Mouse (Mus musculus): Measurements from ENCODE around the gene Cdkal1.

DNA sequence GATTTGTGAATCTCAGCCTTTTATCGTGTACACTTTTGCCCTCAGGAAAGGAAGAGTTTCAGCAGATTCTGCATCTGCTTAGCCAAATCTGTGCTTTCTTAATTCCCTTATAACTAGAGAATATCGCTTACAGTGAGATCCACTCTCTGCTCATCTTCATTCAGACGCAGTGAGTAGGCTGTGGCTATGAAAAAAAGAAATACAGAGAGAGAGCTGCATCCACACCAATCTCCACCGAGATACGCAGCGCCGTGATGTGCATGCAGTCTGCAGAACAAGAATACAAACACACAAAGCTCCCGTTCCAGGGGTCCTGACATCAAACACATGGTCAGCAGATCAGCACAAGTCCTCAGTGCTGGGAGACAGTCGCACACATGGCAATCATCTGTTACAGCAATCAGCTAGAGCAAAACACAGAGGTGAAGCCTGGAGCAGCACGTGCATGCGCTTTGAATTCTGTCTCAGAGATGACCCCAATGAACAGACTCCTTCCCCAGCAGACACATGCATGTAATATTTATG, 199.6 kb downstream of the Cdkal1 start:
- no peak for TF ChIP-seq CTCF (IDR thresholded peaks at IDR 0.05; ENCODE audit: low read depth)
- no peak for TF ChIP-seq EP300 (IDR thresholded peaks at IDR 0.05; ENCODE audit: low read depth)

Measured in liver, embryonic 14.5 days (tissue).